Mouse (Mus musculus): ENCODE results near the gene Gpr101.

Gpr101 gene

GRCm38 (mm10) chrX:57503634-57504033 lies at the start of gene Gpr101:
Gene Gpr101, minus strand, starts transcription at chrX:57503757.
- no peak for DNase-seq (ENCODE audit: low read depth, low spot score)

- no peak for DNase-seq (ENCODE audit: low read depth, low spot score)
Measured at GRCm38 (mm10) chrX:57521117-57522095, 17.8 kb upstream of the Gpr101 start.

- no peak for DNase-seq (ENCODE audit: low read depth, low spot score)
Measured at GRCm38 (mm10) chrX:57506247-57506646, 2.7 kb upstream of the Gpr101 start.

Data from brain, embryonic 18.5 days (tissue).